Mouse (Mus musculus) ES-Bruce4 (cell line): ENCODE results near the gene Itga1. TPM values are rescaled to one million over a fixed set of nuclear protein-coding genes. Genes with fewer than 3 reads are reported as not detected.

Experiments
- H3K27ac ChIP-seq: 2 replicates; pipeline ENCODE4 v1.5.1; 2012; ENCODE audit warnings: low read length, inconsistent platforms; ENCODE audit not compliant: insufficient read depth
- H3K27me3 ChIP-seq: 2 replicates; pipeline ENCODE4 v1.6.1; 2012; ENCODE audit warnings: mild to moderate bottlenecking, low read length, inconsistent platforms; ENCODE audit not compliant: control insufficient read depth, poor library complexity, insufficient read depth, severe bottlenecking
- H3K36me3 ChIP-seq: 2 replicates; pipeline ENCODE4 v1.6.1; 2012; ENCODE audit warnings: inconsistent platforms, mild to moderate bottlenecking, low read length, moderate library complexity; ENCODE audit not compliant: control insufficient read depth, poor library complexity, insufficient read depth, severe bottlenecking
- H3K4me1 ChIP-seq: one replicate; pipeline ENCODE4 v1.8.1; 2011; ENCODE audit warnings: low read length; ENCODE audit not compliant: control insufficient read depth, insufficient read depth
- H3K4me3 ChIP-seq: 2 replicates; pipeline ENCODE4 v1.5.1; 2011; ENCODE audit warnings: low read depth, mild to moderate bottlenecking, low read length
- H3K9ac ChIP-seq: 2 replicates; pipeline ENCODE4 v1.6.1; 2012; ENCODE audit warnings: low read depth, mild to moderate bottlenecking, inconsistent platforms; ENCODE audit not compliant: poor library complexity, severe bottlenecking
- H3K9me3 ChIP-seq: replicated peaks from 2 replicates; pipeline ENCODE4 v1.6.1; 2012; ENCODE audit warnings: mild to moderate bottlenecking, low read length, inconsistent platforms; ENCODE audit not compliant: control insufficient read depth, poor library complexity, insufficient read depth, severe bottlenecking
- CTCF ChIP-seq: IDR thresholded peaks from one replicate; pipeline ENCODE4 v1.8.1; 2011; ENCODE audit warnings: low read depth, low read length
- EP300 ChIP-seq: IDR thresholded peaks from 2 replicates; pipeline ENCODE4 v1.6.1; 2011; ENCODE audit warnings: low read depth, low read length; ENCODE audit not compliant: insufficient read depth
- POLR2A ChIP-seq: IDR thresholded peaks from one replicate; pipeline ENCODE4 v1.8.1; 2011; ENCODE audit warnings: low read length; ENCODE audit not compliant: insufficient read depth
- polyA plus RNA-seq: library from polyadenylated mRNA; stranded (reverse); fragments of >200 nt; gene quantifications from 2 replicates; pipeline ENCODE4 v1.2.4, GENCODE M21; 2011; ENCODE audit warnings: low read depth; ENCODE audit not compliant: missing spikeins, insufficient read depth, insufficient read length

Itga1 gene
- polyA plus RNA-seq, 1 experiment = 5.2 TPM

GRCm38 (mm10) chr13:115033135-115033534, 68.6 kb downstream of the Itga1 start:
- no peak overlapping the region for H3K9ac ChIP-seq
- no peaks in the 10 kb centered on the region for H3K27me3 ChIP-seq
- H3K27ac ChIP-seq = no peak overlapping the region
- no peaks in the 10 kb centered on the region for H3K36me3 ChIP-seq
- TF ChIP-seq CTCF (no peak), POLR2A (no peak), EP300 (no peak)
- no peaks in the 10 kb centered on the region for H3K9me3 ChIP-seq
- no peak overlapping the region for H3K4me3 ChIP-seq
- no peaks in the 10 kb centered on the region for H3K4me1 ChIP-seq

GRCm38 (mm10) chr13:115031177-115032000, 70.4 kb downstream of the Itga1 start:
- H3K9ac ChIP-seq = no peak overlapping the region
- H3K36me3 ChIP-seq = no peaks in the 10 kb centered on the region
- H3K4me3 ChIP-seq = no peak overlapping the region
- H3K27ac ChIP-seq = no peak overlapping the region
- no peaks in the 10 kb centered on the region for H3K9me3 ChIP-seq
- no peaks in the 10 kb centered on the region for H3K27me3 ChIP-seq
- TF ChIP-seq CTCF = no peak
- no peaks in the 10 kb centered on the region for H3K4me1 ChIP-seq

GRCm38 (mm10) chr13:115025394-115025793, 76.4 kb downstream of the Itga1 start:
- no peaks in the 10 kb centered on the region for H3K4me1 ChIP-seq
- H3K4me3 ChIP-seq = no peak overlapping the region
- H3K27ac ChIP-seq = no peak overlapping the region
- no peaks in the 10 kb centered on the region for H3K27me3 ChIP-seq
- no peaks in the 10 kb centered on the region for H3K9me3 ChIP-seq
- TF ChIP-seq CTCF = no peak
- no peak for TF ChIP-seq POLR2A
- TF ChIP-seq EP300 = no peak
- H3K36me3 ChIP-seq = no peaks in the 10 kb centered on the region
- H3K9ac ChIP-seq = no peak overlapping the region

GRCm38 (mm10) chr13:115022117-115022787, 79.5 kb downstream of the Itga1 start:
- no peak overlapping the region for H3K27ac ChIP-seq
- no peaks in the 10 kb centered on the region for H3K36me3 ChIP-seq
- TF ChIP-seq EP300 (no peak), POLR2A (no peak), CTCF (no peak)
- H3K4me1 ChIP-seq = no peaks in the 10 kb centered on the region
- no peak overlapping the region for H3K4me3 ChIP-seq
- H3K9me3 ChIP-seq = no peaks in the 10 kb centered on the region
- H3K27me3 ChIP-seq = no peaks in the 10 kb centered on the region
- no peak overlapping the region for H3K9ac ChIP-seq

- no peak overlapping the region for H3K9ac ChIP-seq
- TF ChIP-seq CTCF = no peak
- TF ChIP-seq POLR2A = no peak
- no peak for TF ChIP-seq EP300
- H3K27me3 ChIP-seq = no peaks in the 10 kb centered on the region
- H3K27ac ChIP-seq = no peak overlapping the region
- no peaks in the 10 kb centered on the region for H3K4me1 ChIP-seq
- H3K36me3 ChIP-seq = no peaks in the 10 kb centered on the region
- no peak overlapping the region for H3K4me3 ChIP-seq
- no peaks in the 10 kb centered on the region for H3K9me3 ChIP-seq
Observed at GRCm38 (mm10) chr13:115021411-115021810, 80.4 kb downstream of the Itga1 start.

- H3K4me3 ChIP-seq = no peak overlapping the region
- H3K4me1 ChIP-seq = no peaks in the 10 kb centered on the region
- TF ChIP-seq CTCF (no peak), POLR2A (no peak), EP300 (no peak)
- H3K9me3 ChIP-seq = no peaks in the 10 kb centered on the region
- no peaks in the 10 kb centered on the region for H3K27me3 ChIP-seq
- H3K27ac ChIP-seq = no peak overlapping the region
- no peaks in the 10 kb centered on the region for H3K36me3 ChIP-seq
- no peak overlapping the region for H3K9ac ChIP-seq
Observed at GRCm38 (mm10) chr13:115020727-115021126, 81.0 kb downstream of the Itga1 start.
